Mouse (Mus musculus) granulocyte monocyte progenitor cell, adult 5-6 weeks (primary cell): ENCODE data around the gene Afmid. TPM values are rescaled to one million over a fixed set of nuclear protein-coding genes. Genes with fewer than 3 reads are reported as not detected.
"Not testable (repeated sequence)": the region's sequence is repeated elsewhere in the genome, so short reads cannot be mapped to it uniquely, and the experiment has no call there.

Experiments used
- ATAC-seq: replicated peaks from 2 replicates; pipeline ENCODE4 v1.8.0; 2016; ENCODE audit warnings: mild to moderate bottlenecking, moderate TSS enrichment, inconsistent platforms; ENCODE audit not compliant: poor library complexity, severe bottlenecking
- total RNA-seq, 2 experiments: library from RNA; stranded (forward) in 1 of 2; stranded (reverse) in 1 of 2; fragments of 200-712, 200-1000 nt in 1 of 2; fragments of >200 nt in 1 of 2; fragmentation: Nextera tagmentation in 1 of 2; gene quantifications; 2 replicates each; pipeline ENCODE4 v1.2.3; 2014 to 2017

Afmid gene
- total RNA-seq, 2 experiments from 2014 or later, result 1.4 to 9.0 TPM

DNA sequence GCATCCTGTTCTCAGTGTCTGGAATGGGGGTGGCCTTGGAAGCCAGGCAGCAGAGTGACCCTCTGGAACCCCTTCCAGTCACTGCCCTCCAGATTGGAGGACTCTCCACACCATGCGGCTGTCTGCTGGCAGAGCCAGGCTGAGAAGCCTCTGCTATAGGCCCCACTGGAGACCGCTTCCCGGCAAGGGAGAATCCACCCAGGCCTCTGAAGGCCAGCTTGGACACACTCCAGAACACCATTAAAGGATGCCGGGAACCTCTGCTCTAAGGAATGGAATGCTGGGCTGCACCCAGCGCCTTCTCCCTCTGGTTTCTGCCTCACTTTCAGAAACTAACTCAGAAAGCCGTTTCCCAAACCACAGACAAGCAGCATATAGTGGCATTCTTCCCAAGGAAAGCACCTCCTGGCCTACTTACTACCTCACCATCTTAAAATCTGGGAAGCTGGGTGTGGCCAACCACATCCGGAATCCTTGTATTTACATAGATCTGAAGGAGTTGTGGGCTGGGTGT lies 2.9 kb upstream of the Afmid start:
- no peak for ATAC-seq

DNA sequence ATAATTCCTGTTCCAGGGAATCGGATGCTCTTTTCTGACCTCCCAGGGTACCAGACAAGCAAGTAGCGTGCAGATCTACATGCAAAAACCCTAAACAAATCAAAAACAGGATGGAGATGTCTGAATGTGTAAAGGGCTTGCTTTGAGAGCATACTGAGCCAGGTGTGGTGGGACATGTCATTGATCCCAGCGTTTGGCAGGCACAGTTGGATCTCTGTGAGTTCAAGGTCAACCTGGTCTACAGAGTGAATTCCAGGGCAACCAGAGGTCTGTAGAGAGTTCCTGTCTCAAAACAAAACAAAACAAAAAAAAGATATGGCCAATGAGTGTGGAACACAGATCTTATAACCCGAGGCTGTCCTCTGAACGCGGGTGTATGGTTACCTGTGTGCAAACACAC lies 2.3 kb upstream of the Afmid start:
- ATAC-seq, result no peak

- ATAC-seq, result peak; percentile 48
These were observed 1.4 kb upstream of the Afmid start for GRCm38 (mm10) chr11:117824060-117824969.

DNA sequence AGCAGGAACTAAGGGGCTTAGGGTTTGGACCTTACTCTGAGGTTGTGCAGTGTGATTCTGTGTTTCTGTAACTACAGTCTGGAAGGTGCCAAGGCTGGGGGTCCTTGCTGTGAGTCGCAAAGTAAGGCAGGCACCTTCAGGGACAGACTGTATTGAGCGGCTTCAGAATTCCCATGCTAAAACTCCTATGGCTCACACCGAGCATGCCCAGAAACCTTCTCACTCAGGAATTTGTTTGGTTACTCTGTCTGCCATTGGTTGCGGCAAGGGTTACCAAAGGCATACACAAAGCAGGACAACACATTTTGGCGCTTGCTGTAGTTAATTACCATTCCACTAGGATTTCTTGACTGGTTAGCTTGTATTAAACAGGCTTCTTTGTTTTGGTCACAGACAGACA lies 440 bp downstream of the Afmid start:
- no peak for ATAC-seq

DNA sequence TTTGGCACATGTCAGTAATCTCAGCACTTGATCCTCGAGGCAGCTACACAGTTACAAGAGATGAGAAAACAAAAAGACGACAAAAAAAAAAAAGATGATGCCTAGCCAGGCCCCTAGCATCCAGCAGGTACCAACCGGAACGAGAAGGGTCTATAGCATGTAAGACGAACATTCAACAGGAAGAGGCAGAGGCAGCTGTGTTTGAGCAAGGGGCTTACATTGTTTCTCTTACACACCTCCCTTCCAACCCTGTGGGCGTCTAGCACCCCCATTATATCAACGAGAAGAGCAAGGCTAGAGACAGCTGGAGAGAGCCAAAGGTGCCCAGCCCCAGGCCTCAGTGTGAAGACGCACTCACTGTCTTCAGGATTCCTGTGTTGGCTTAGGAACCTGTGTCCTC lies 1.2 kb downstream of the Afmid start:
- no peak for ATAC-seq

GRCm38 (mm10) chr11:117827386-117827785 lies 1.7 kb downstream of the Afmid start:
- ATAC-seq, result no peak

- peak; percentile 7 for ATAC-seq
These were observed 2.6 kb downstream of the Afmid start for GRCm38 (mm10) chr11:117828149-117828887.

GRCm38 (mm10) chr11:117828888-117829604 lies 3.3 kb downstream of the Afmid start:
- ATAC-seq, result peak; percentile 21

GRCm38 (mm10) chr11:117829671-117830215 lies 4.0 kb downstream of the Afmid start:
- no peak for ATAC-seq

- ATAC-seq, result peak; percentile 10
These were observed 4.7 kb downstream of the Afmid start for GRCm38 (mm10) chr11:117830401-117830800.

- ATAC-seq, result peak; percentile 67
These were observed 6.6 kb downstream of the Afmid start for GRCm38 (mm10) chr11:117832086-117832969.

DNA sequence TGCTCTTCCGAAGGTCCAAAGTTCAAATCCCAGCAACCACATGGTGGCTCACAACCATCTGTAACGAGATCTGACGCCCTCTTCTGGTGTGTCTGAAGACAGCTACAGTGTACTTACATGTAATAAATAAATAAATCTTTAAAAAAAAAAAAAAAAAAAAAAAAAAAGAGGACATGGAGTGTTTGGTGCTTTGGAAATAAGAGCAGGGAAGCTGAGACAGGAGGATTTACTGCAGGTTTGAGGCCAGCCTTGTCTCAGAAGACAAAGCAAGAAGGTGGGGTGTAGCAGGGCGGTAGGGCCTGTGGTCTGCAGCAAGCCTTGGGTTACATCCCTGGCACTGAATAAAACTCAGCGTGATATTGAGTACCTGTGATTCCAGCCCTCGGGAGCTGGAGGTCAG lies 7.8 kb downstream of the Afmid start:
- ATAC-seq, result not testable (repeated sequence)

DNA sequence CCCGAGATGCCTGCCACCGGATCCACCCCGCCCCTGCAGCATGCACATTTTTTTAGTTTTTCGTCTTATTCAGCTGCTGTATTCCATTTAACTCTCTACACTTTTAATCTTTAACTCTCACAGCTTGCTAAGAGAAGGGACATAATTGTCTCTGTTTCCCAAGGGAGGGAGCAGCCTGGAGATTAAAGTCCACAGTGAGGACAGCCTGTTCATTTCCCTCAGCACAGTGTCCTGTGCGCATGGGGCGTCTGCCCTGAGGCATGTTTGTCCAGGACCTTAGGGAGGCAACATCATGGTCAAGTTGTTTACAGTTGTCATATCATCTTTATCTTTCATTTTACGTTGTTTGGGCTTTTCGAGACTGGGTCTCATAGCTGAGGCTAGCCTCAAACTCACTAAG lies 8.4 kb downstream of the Afmid start:
- no peak for ATAC-seq

DNA sequence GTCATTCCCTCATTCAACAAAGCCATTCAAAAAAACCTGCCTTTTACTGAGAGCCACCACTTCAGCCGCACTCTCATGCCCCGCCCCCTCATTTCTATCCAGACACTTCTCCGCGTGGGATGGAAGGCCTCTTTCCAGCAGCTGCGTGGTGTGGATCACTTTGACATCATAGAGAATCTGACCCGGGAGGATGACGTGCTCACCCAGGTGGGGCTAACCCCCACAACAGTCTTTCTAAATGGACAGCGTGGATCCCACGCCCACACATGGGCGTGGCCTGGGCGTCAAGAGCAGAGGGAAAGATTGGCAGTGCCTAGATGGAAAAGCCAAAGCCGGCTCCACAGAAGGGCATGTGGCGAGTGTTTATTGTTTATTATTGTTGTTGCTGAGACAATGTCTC lies 10.6 kb downstream of the Afmid start:
- 0 out of 2 replicates have a peak, but pooled peaks have one; percentile 21 for ATAC-seq

DNA sequence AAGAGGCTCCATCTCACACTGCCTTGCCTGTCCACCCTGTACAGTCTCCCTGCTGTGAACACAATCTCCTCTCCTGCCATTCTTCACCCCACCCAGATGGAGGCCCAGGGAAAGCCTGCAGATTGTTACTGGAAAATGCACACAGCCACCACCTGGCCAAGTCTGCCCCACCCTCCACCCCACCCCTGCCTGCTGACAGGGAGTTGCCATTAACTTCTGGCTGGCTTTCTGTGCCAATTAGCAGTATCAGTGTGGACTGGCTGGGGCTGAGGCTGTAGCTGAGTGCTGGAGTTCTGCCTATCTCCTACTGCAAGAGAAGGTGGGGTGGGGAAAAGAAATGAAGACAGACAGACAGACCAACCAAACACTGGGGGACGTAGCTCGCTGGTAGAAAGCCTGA lies 12.8 kb downstream of the Afmid start:
- ATAC-seq, result no peak

GRCm38 (mm10) chr11:117839021-117839420 lies 13.3 kb downstream of the Afmid start:
- ATAC-seq, result no peak

DNA sequence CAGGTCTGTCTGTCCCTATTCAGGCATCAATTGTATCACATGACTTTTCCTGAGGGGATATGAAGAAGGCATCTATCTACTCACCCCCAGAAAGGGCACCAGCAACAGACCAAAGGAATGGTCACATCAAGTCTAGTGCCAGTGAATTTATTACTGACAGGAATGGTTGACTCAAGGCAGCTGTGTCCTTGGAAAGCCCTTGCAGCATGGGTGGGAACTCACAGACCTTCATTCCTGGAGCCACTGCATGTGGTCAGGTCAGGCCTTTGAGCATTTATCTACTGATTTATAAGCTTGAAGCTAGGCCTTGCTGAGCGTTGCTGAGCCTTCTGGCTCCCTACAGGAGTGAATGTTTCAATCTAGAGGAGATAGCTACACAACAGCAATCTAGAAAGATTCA lies 15.2 kb downstream of the Afmid start:
- no peak for ATAC-seq

DNA sequence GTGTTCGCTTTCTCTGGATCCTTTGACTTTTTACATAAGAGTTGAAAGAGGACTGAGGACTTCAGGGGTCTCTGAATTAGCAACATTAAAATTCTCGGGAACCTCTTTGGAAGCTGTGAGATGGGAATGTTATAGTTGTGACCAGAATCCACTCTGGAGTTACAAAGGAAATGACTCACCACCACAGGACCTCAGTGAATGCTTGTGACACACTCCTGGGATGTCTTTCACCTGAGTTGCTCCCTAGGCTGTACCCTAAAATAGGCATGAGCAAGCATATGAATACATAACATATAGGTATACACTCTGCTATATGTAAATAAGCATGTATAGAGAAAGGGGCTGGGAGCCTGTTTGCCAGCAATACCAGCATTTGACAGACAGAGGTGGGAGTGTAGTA lies 17.7 kb downstream of the Afmid start:
- no peak for ATAC-seq

GRCm38 (mm10) chr11:117844997-117845396 lies 19.3 kb downstream of the Afmid start:
- no peak for ATAC-seq
